Mouse (Mus musculus): ENCODE measurements at regions not wholly inside any gene's neighbourhood (a gene's known extent, or its start where the extent isn't known, plus 50 kb on each side); places are given as distances from the start of the nearest gene placed in this dataset.

DNA sequence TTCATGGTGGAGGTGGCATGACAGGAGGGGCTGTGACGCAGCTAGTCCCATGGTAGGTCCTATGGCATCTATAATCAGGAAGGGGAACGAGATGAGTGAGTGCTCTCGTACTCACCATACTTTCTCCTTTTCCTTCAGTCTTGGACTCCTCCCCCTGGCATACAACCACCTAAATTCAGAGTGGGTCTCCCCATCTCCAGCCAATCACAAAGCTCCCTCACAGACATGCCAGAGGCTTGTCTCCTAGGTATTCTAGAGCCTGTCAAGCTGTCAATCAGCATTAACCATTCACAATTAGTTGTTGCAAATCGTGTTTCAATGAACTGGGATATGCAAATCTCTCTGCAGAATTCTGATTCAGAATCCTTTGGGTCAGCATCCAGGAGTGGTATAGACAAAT, 206.7 kb downstream of the Hlx start:
- Histone ChIP-seq H3K36me3 (no peaks in the 10 kb centered on the region), H3K27ac (replicated peaks) (no peak overlapping the region), H3K9me3 (no peaks in the 10 kb centered on the region), H3K9ac (no peak overlapping the region), H3K27me3 (no peaks in the 10 kb centered on the region), H3K4me1 (replicated peaks) (no peaks in the 10 kb centered on the region), H3K4me2 (no peak overlapping the region), H3K4me3 (no peak overlapping the region)
- WGBS, result 81% methylated on average over 4 of the region's 4 CpGs
- ATAC-seq (ENCODE audit: low read depth), result no peak

DNA sequence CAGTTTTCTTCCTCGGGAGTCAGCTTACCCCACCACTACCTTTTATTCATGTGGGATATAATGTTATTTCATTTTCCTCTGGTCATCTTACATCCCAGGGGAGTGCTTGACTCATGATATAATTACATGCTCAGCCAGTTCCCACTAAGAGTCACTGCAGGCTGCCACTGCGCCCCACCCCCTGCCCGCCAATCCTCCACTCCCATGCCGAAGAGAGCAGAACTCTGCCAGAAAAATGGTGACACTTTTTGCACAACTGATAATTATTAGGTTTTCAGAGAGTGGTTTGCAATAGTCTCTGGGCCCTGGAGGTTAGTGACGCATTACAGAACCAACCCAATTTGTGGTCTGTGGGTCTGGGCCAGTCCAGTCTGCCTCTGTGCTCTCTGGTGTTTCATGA, 212.9 kb downstream of the Hlx start:
- Histone ChIP-seq H3K9ac (no peak overlapping the region), H3K4me3 (no peak overlapping the region), H3K27ac (replicated peaks) (no peak overlapping the region), H3K27me3 (no peaks in the 10 kb centered on the region), H3K4me1 (replicated peaks) (peaks cover 10% of the 10 kb centered on the region; the same call in 1 of the 2 replicates), H3K9me3 (no peaks in the 10 kb centered on the region), H3K36me3 (no peaks in the 10 kb centered on the region), H3K4me2 (no peak overlapping the region)
- no peak for ATAC-seq (ENCODE audit: low read depth)
- WGBS, result 51% methylated on average over 5 of the region's 5 CpGs

DNA sequence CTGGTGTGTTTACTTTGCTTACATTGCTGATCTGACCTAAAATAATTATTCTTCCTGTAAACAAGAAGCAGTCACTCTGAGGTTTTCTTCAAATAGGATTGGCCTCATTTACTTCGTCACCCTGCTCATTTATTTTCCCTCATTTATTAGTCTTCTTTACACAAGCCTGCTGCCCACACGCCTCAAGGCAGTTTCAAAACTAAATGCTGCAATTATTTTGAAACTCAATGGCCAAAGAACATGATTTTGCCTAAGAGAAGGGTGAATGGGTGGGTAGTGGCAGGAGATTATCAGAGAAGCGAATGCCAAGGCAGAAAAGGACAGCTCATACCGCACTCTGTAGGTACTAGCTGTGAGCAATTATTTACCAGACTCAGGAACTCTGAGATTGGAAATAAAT, 227.8 kb downstream of the Hlx start:
- no peaks in the 10 kb centered on the region for H3K36me3 ChIP-seq
- H3K27ac ChIP-seq (replicated peaks), result no peak overlapping the region
- WGBS, result 81% methylated on average over 4 of the region's 4 CpGs
- no peaks in the 10 kb centered on the region for H3K4me1 ChIP-seq (replicated peaks)
- no peak overlapping the region for H3K4me3 ChIP-seq
- no peak overlapping the region for H3K9ac ChIP-seq
- no peak overlapping the region for H3K4me2 ChIP-seq
- H3K9me3 ChIP-seq, result no peaks in the 10 kb centered on the region
- no peaks in the 10 kb centered on the region for H3K27me3 ChIP-seq
- ATAC-seq (ENCODE audit: low read depth), result no peak

GRCm38 (mm10) chr1:184503827-184504355, 228.5 kb downstream of the Hlx start:
- no peak overlapping the region for H3K4me3 ChIP-seq
- 87% methylated on average over 4 of the region's 4 CpGs for WGBS
- no peaks in the 10 kb centered on the region for H3K4me1 ChIP-seq (replicated peaks)
- H3K27ac ChIP-seq (replicated peaks), result no peak overlapping the region
- no peak overlapping the region for H3K9ac ChIP-seq
- no peaks in the 10 kb centered on the region for H3K9me3 ChIP-seq
- ATAC-seq (ENCODE audit: low read depth), result no peak
- no peaks in the 10 kb centered on the region for H3K36me3 ChIP-seq
- no peak overlapping the region for H3K4me2 ChIP-seq
- no peaks in the 10 kb centered on the region for H3K27me3 ChIP-seq

- H3K27me3 ChIP-seq, result no peaks in the 10 kb centered on the region
- H3K4me1 ChIP-seq (replicated peaks), result no peaks in the 10 kb centered on the region
- no peak for ATAC-seq (ENCODE audit: low read depth)
- no peaks in the 10 kb centered on the region for H3K9me3 ChIP-seq
- H3K36me3 ChIP-seq, result no peaks in the 10 kb centered on the region
- H3K9ac ChIP-seq, result no peak overlapping the region
- no peak overlapping the region for H3K4me3 ChIP-seq
- no peak overlapping the region for H3K27ac ChIP-seq (replicated peaks)
- no peak overlapping the region for H3K4me2 ChIP-seq
- WGBS, result 78% methylated on average over 5 of the region's 5 CpGs
These were observed 231.7 kb downstream of the Hlx start for GRCm38 (mm10) chr1:184500702-184501101.

- no peak overlapping the region for H3K4me3 ChIP-seq
- H3K27ac ChIP-seq (replicated peaks), result no peak overlapping the region
- no peaks in the 10 kb centered on the region for H3K27me3 ChIP-seq
- no peak overlapping the region for H3K4me2 ChIP-seq
- WGBS, result 79% methylated on average over 11 of the region's 11 CpGs
- H3K9me3 ChIP-seq, result no peaks in the 10 kb centered on the region
- H3K4me1 ChIP-seq (replicated peaks), result no peaks in the 10 kb centered on the region
- H3K36me3 ChIP-seq, result no peaks in the 10 kb centered on the region
- no peak for ATAC-seq (ENCODE audit: low read depth)
- no peak overlapping the region for H3K9ac ChIP-seq
These were observed 233.4 kb downstream of the Hlx start for GRCm38 (mm10) chr1:184498909-184499525.

GRCm38 (mm10) chr1:184497007-184497406, 235.4 kb downstream of the Hlx start:
- no peak overlapping the region for H3K4me2 ChIP-seq
- no peaks in the 10 kb centered on the region for H3K27me3 ChIP-seq
- ATAC-seq (ENCODE audit: low read depth), result no peak
- WGBS, result 29% methylated on average over 1 of the region's 1 CpGs
- no peaks in the 10 kb centered on the region for H3K4me1 ChIP-seq (replicated peaks)
- H3K9ac ChIP-seq, result no peak overlapping the region
- no peak overlapping the region for H3K27ac ChIP-seq (replicated peaks)
- H3K9me3 ChIP-seq, result no peaks in the 10 kb centered on the region
- H3K4me3 ChIP-seq, result no peak overlapping the region
- no peaks in the 10 kb centered on the region for H3K36me3 ChIP-seq

- ATAC-seq (ENCODE audit: low read depth), result no peak
- WGBS, result 83% methylated on average over 8 of the region's 8 CpGs
- H3K27ac ChIP-seq (replicated peaks), result no peak overlapping the region
These were observed 238.6 kb downstream of the Hlx start for GRCm38 (mm10) chr1:184493811-184494210.

DNA sequence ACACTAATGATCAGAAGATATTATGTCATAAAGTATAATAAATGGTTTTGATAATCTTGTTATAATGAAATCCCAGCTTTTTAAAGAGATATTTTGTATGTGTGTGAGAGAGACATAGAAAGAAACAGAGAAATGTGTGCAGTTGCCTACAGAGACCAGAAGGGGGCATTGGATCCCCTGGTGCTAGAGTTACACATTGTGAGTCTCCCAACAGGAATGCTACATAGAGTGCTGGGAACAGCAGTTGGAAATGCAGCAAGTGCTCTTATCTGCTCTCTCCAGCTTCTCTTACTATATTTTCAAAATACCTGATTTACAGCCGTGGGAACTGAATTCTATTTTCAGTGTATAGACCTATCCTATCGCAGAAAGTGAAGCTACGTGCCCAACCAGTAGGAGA, 240.3 kb downstream of the Hlx start:
- Histone ChIP-seq H3K4me2 (no peak overlapping the region), H3K36me3 (no peaks in the 10 kb centered on the region), H3K9me3 (no peaks in the 10 kb centered on the region), H3K4me3 (no peak overlapping the region), H3K27me3 (no peaks in the 10 kb centered on the region; the same call in 1 of the 2 replicates), H3K9ac (no peak overlapping the region), H3K27ac (replicated peaks) (no peak overlapping the region), H3K4me1 (replicated peaks) (peaks cover 14% of the 10 kb centered on the region)
- ATAC-seq (ENCODE audit: low read depth), result no peak
- WGBS, result 96% methylated on average over 3 of the region's 3 CpGs

More at GRCm38 (mm10) chr1:184493811-184494210, 238.6 kb downstream of the Hlx start:
- Histone ChIP-seq H3K4me2 (no peak overlapping the region), H3K36me3 (no peaks in the 10 kb centered on the region), H3K9ac (no peak overlapping the region), H3K4me3 (no peak overlapping the region), H3K4me1 (replicated peaks) (peaks cover 7% of the 10 kb centered on the region), H3K9me3 (no peaks in the 10 kb centered on the region), H3K27me3 (no peaks in the 10 kb centered on the region; the same call in 1 of the 2 replicates)

GRCm38 (mm10) chr1:184491252-184491651, 241.2 kb downstream of the Hlx start:
- Histone ChIP-seq H3K4me3 (no peak overlapping the region), H3K4me2 (no peak overlapping the region), H3K4me1 (replicated peaks) (peaks cover 14% of the 10 kb centered on the region), H3K27ac (replicated peaks) (no peak overlapping the region), H3K9ac (no peak overlapping the region), H3K27me3 (peaks cover 1% of the 10 kb centered on the region; the same call in 1 of the 2 replicates), H3K9me3 (no peaks in the 10 kb centered on the region), H3K36me3 (no peaks in the 10 kb centered on the region)
- no peak for ATAC-seq (ENCODE audit: low read depth)
- 85% methylated on average over 4 of the region's 4 CpGs for WGBS

- no peak overlapping the region for H3K4me2 ChIP-seq
- 6% methylated on average over 6 of the region's 6 CpGs for WGBS
- ATAC-seq (ENCODE audit: low read depth), result no peak
- peaks cover 22% of the 10 kb centered on the region for H3K27me3 ChIP-seq
- no peak overlapping the region for H3K4me3 ChIP-seq
- peaks cover 14% of the 10 kb centered on the region for H3K4me1 ChIP-seq (replicated peaks)
- no peak overlapping the region for H3K9ac ChIP-seq
- no peaks in the 10 kb centered on the region for H3K36me3 ChIP-seq
- H3K9me3 ChIP-seq, result no peaks in the 10 kb centered on the region
- no peak overlapping the region for H3K27ac ChIP-seq (replicated peaks)
These were observed 245.0 kb downstream of the Hlx start for GRCm38 (mm10) chr1:184487409-184487808.

- Histone ChIP-seq H3K27ac (replicated peaks) (no peak overlapping the region), H3K27me3 (peaks cover 22% of the 10 kb centered on the region), H3K9me3 (no peaks in the 10 kb centered on the region), H3K36me3 (no peaks in the 10 kb centered on the region), H3K4me2 (no peak overlapping the region), H3K4me1 (replicated peaks) (peaks cover 13% of the 10 kb centered on the region), H3K4me3 (no peak overlapping the region), H3K9ac (no peak overlapping the region)
- 79% methylated on average over 8 of the region's 8 CpGs for WGBS
- ATAC-seq (ENCODE audit: low read depth), result no peak
These were observed 247.6 kb downstream of the Hlx start for GRCm38 (mm10) chr1:184484801-184485200.

DNA sequence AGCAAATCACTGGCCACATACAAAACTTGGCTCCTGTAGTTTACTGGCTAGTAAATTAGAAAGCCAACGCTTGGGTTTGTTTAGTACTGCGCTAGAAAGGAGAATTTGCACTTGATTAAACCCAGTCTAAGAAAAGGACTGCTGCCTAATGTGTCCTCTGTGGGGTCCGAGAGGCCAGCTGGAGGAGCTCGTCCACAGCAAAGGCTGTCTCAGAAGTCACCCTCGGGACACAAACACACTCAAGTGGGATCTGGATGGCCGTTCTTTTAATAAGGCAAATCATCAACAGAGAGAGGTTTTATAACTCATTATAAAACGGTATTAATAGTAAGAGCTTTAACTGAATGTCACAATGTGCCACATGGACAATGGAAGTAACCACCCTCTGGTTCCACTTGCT, 249.0 kb downstream of the Hlx start:
- Histone ChIP-seq H3K4me3 (no peak overlapping the region), H3K27me3 (peaks cover 22% of the 10 kb centered on the region), H3K9ac (no peak overlapping the region), H3K4me1 (replicated peaks) (peaks cover 6% of the 10 kb centered on the region; the same call in 1 of the 2 replicates), H3K4me2 (no peak overlapping the region), H3K27ac (replicated peaks) (no peak overlapping the region), H3K9me3 (no peaks in the 10 kb centered on the region), H3K36me3 (no peaks in the 10 kb centered on the region)
- WGBS, result 59% methylated on average over 7 of the region's 7 CpGs
- no peak for ATAC-seq (ENCODE audit: low read depth)

Data from neural tube, embryonic 13.5 days (tissue).